Mouse (Mus musculus): ENCODE measurements around the gene Rps27. TPM values are rescaled to one million over a fixed set of nuclear protein-coding genes. Genes with fewer than 3 reads are reported as not detected.

The Rps27 gene
- total and polyA plus RNA-seq, 3 experiments: 231 to 5,028 (median 2,953) TPM

DNA sequence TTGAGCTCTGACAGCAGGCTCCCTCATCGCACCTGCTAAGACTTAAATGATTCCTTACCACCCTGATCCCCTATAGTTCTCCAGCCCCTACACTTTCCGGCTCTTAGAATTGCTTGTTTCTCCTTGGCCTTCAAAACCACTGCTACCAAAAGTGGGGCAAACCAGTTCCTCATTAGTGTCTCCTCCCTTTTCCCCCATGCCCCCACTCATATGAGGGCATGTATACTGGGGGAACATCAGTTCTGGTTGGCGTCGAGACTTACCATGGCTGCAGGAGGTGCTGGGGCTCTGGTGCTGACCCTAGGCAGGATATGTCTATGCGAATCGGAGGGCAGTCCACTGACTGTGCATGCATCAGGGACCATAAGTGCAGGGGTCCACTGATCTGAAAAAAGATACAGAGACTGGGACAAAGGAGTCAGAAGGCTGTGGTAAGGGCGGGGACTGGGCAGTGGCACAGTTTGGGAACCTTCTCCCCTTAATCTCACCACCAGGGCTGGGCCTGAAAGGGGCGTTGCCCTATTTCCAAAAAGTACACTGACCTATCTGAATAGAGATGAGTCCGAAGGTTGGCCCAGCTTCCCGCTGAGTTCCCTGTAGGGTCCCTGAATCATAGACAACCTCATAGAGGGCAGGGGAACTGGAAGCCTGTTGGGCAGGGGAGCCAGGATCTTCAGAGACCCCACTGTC lies 28.4 kb upstream of the Rps27 start:
- DNase-seq (ENCODE audit: low spot score): no peak
- H3K27me3 ChIP-seq (ENCODE audit: insufficient read depth, low read length): peaks cover 22% of the 10 kb centered on the region
- no peaks in the 10 kb centered on the region for H3K9me3 ChIP-seq (replicated peaks)
- no peak for ATAC-seq (ENCODE audit: extremely low read depth, insufficient number of reproducible peaks, low FRiP score, poor library complexity, severe bottlenecking)
- no peaks in the 10 kb centered on the region for H3K36me3 ChIP-seq (replicated peaks)
- TF ChIP-seq POLR2AphosphoS5 (IDR thresholded peaks at IDR 0.05; ENCODE audit: insufficient replicate concordance, low read depth, low read length) (no peak), GATA1 (IDR thresholded peaks at IDR 0.05; ENCODE audit: borderline replicate concordance, low read length) (no peak), TAL1 (conservative IDR thresholded peaks at IDR 0.05; ENCODE audit: low read depth, low read length) (no peak), GATA2 (IDR thresholded peaks at IDR 0.05; ENCODE audit: borderline replicate concordance, low read depth, low read length) (no peak), CTCF (IDR thresholded peaks at IDR 0.05; ENCODE audit: low read depth, low read length) (no peak)
- no peak overlapping the region for H3K4me3 ChIP-seq (ENCODE audit: low read depth, low read length)
- H3K4me1 ChIP-seq (ENCODE audit: insufficient read depth, low read depth, low read length): peaks cover 31% of the 10 kb centered on the region

DNA sequence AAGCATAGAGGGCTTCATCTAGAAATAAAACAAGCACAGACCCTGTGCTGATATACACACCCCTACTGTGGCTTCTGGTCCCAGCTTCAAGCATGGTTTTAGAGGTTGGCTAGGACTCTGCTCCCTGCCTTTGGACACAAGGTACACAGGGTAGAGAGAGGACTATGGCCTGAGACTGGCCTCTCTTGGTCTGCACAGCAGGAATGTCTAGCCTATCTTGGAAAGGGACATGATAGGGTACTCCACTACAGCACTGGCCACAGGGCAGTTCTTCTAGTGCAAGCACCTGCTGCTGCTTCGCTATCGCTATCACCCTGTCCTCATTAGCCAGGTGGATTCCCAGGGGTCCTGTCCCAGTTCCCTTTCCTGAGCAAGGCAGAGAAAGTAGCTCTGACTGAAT lies 27.8 kb upstream of the Rps27 start:
- ATAC-seq (ENCODE audit: extremely low read depth, insufficient number of reproducible peaks, low FRiP score, poor library complexity, severe bottlenecking): no peak
- no peak for TF ChIP-seq CTCF (IDR thresholded peaks at IDR 0.05; ENCODE audit: low read depth, low read length)
- no peak for TF ChIP-seq GATA2 (IDR thresholded peaks at IDR 0.05; ENCODE audit: borderline replicate concordance, low read depth, low read length)
- no peak for TF ChIP-seq GATA1 (IDR thresholded peaks at IDR 0.05; ENCODE audit: borderline replicate concordance, low read length)
- TF ChIP-seq POLR2AphosphoS5 (IDR thresholded peaks at IDR 0.05; ENCODE audit: insufficient replicate concordance, low read depth, low read length): no peak
- TF ChIP-seq TAL1 (conservative IDR thresholded peaks at IDR 0.05; ENCODE audit: low read depth, low read length): no peak
- Histone ChIP-seq H3K4me1 (ENCODE audit: insufficient read depth, low read depth, low read length) (peaks cover 26% of the 10 kb centered on the region), H3K36me3 (replicated peaks) (peaks cover 3% of the 10 kb centered on the region), H3K4me3 (ENCODE audit: low read depth, low read length) (no peak overlapping the region), H3K27me3 (ENCODE audit: insufficient read depth, low read length) (peaks cover 22% of the 10 kb centered on the region), H3K9me3 (replicated peaks) (no peaks in the 10 kb centered on the region)
- DNase-seq (ENCODE audit: low spot score): no peak

DNA sequence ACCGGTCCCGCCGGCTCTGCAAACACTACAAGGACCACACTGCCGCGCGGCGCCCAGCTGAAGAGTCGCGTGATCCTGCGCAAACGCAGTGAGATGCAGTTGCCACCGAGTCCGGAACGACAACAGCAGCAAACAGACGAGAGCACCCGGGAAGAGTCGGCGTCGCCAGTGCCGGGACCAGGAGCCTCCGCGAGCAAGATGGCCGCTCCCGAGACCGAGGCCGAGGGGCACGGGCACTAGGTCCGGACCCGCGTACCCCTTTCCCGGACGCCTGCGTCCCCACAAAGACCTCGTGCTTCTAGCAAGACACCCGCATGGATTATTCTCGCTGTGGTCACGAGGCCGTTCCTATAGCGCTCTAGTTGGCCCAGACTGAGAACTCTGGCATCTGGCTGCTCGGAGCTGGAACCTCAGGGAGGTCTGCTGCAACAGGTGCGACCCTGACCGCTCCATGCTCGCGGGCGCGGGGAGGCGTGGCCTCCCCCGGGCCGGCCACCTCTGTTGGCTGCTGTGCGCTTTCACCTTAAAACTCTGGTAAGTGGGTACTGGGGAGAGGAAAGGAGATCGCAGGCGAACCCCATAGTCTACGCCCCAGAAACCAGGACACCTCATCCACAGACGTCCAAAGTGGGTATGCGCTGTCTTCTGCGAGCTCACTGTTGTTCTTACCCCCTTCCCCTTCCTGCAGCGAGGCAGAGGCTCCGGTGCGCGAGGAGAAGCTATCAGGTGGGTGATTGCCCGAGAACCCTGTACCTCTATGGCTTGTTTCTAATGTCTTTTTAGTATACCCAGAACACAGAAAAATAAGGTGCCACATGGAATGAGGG lies 18.3 kb upstream of the Rps27 start, which contains the start of gene Jtb:
Jtb (plus strand) TSS at position 91 of the 827 bp plus-strand sequence.
- H3K27me3 ChIP-seq (ENCODE audit: insufficient read depth, low read length): no peaks in the 10 kb centered on the region
- H3K4me3 ChIP-seq (ENCODE audit: low read depth, low read length): peak within 1 kb of the TSS; percentile 84
- H3K4me1 ChIP-seq (ENCODE audit: insufficient read depth, low read depth, low read length): peaks cover 16% of the 10 kb centered on the region
- peak; percentile 86 for DNase-seq (ENCODE audit: low spot score)
- ATAC-seq (ENCODE audit: extremely low read depth, insufficient number of reproducible peaks, low FRiP score, poor library complexity, severe bottlenecking): peak; percentile 95
- TF ChIP-seq POLR2AphosphoS5 (IDR thresholded peaks at IDR 0.05; ENCODE audit: insufficient replicate concordance, low read depth, low read length): no peak
- TF ChIP-seq GATA1 (IDR thresholded peaks at IDR 0.05; ENCODE audit: borderline replicate concordance, low read length): no peak
- TF ChIP-seq GATA2 (IDR thresholded peaks at IDR 0.05; ENCODE audit: borderline replicate concordance, low read depth, low read length): no peak
- no peak for TF ChIP-seq CTCF (IDR thresholded peaks at IDR 0.05; ENCODE audit: low read depth, low read length)
- TF ChIP-seq TAL1 (conservative IDR thresholded peaks at IDR 0.05; ENCODE audit: low read depth, low read length): no peak
- peaks cover 31% of the 10 kb centered on the region for H3K36me3 ChIP-seq (replicated peaks)
- peaks cover 4% of the 10 kb centered on the region; the same call in 1 of the 2 replicates for H3K9me3 ChIP-seq (replicated peaks)

DNA sequence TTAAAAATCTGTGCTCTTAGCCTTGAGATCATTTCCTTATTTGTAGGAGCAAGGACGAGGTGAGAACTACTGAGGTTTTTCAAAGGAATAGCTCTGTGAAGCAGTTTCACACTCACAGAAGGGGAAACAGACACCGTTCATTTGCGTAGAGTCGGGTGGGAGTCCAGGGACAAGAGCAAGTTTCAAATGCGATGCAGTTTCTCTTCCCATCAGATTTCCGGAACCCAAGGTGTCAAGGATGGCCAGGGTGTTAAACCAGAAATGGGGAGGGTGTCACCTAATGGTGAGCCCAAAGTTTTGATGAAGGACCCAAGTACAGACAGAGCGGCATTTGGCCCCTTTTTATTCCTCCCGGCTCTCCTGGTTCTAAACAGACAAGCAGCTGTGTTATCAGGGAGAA lies 17.6 kb upstream of the Rps27 start:
- peaks cover 16% of the 10 kb centered on the region for H3K4me1 ChIP-seq (ENCODE audit: insufficient read depth, low read depth, low read length)
- ATAC-seq (ENCODE audit: extremely low read depth, insufficient number of reproducible peaks, low FRiP score, poor library complexity, severe bottlenecking) (no peak), DNase-seq (ENCODE audit: low spot score) (no peak)
- peaks cover 4% of the 10 kb centered on the region; the same call in 1 of the 2 replicates for H3K9me3 ChIP-seq (replicated peaks)
- TF ChIP-seq GATA1 (IDR thresholded peaks at IDR 0.05; ENCODE audit: borderline replicate concordance, low read length) (no peak), POLR2AphosphoS5 (IDR thresholded peaks at IDR 0.05; ENCODE audit: insufficient replicate concordance, low read depth, low read length) (no peak), CTCF (IDR thresholded peaks at IDR 0.05; ENCODE audit: low read depth, low read length) (no peak), TAL1 (conservative IDR thresholded peaks at IDR 0.05; ENCODE audit: low read depth, low read length) (no peak), GATA2 (IDR thresholded peaks at IDR 0.05; ENCODE audit: borderline replicate concordance, low read depth, low read length) (no peak)
- peaks cover 26% of the 10 kb centered on the region for H3K36me3 ChIP-seq (replicated peaks)
- peak overlapping the region; percentile 84 for H3K4me3 ChIP-seq (ENCODE audit: low read depth, low read length)
- no peaks in the 10 kb centered on the region for H3K27me3 ChIP-seq (ENCODE audit: insufficient read depth, low read length)

DNA sequence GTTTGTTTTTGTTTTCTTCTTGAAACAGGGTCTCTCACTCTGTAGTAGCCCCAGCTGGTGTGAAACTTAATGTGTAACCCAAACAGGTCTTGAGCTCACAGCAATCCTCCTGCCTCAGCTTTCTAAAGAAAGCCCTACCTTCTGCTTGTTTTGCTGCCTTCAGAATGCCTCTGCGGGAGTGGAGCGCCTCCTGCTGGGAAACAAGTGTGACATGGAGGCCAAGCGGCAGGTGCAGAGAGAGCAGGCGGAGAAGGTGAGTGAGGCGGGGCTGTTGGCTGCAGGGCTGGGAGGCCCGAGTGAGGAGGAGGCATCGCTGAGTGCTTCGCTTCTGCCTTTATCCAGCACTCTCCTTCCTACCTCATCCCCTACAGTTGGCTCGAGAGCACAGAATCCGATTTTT lies 10.9 kb upstream of the Rps27 start:
- no peak for ATAC-seq (ENCODE audit: extremely low read depth, insufficient number of reproducible peaks, low FRiP score, poor library complexity, severe bottlenecking)
- Histone ChIP-seq H3K4me1 (ENCODE audit: insufficient read depth, low read depth, low read length) (peaks cover 32% of the 10 kb centered on the region), H3K4me3 (ENCODE audit: low read depth, low read length) (no peak overlapping the region), H3K27me3 (ENCODE audit: insufficient read depth, low read length) (peaks cover 14% of the 10 kb centered on the region), H3K9me3 (replicated peaks) (peaks cover 4% of the 10 kb centered on the region; the same call in 1 of the 2 replicates), H3K36me3 (replicated peaks) (no peaks in the 10 kb centered on the region)
- DNase-seq (ENCODE audit: low spot score): no peak
- TF ChIP-seq GATA2 (IDR thresholded peaks at IDR 0.05; ENCODE audit: borderline replicate concordance, low read depth, low read length) (no peak), TAL1 (conservative IDR thresholded peaks at IDR 0.05; ENCODE audit: low read depth, low read length) (no peak), CTCF (IDR thresholded peaks at IDR 0.05; ENCODE audit: low read depth, low read length) (no peak), GATA1 (IDR thresholded peaks at IDR 0.05; ENCODE audit: borderline replicate concordance, low read length) (no peak), POLR2AphosphoS5 (IDR thresholded peaks at IDR 0.05; ENCODE audit: insufficient replicate concordance, low read depth, low read length) (no peak)

DNA sequence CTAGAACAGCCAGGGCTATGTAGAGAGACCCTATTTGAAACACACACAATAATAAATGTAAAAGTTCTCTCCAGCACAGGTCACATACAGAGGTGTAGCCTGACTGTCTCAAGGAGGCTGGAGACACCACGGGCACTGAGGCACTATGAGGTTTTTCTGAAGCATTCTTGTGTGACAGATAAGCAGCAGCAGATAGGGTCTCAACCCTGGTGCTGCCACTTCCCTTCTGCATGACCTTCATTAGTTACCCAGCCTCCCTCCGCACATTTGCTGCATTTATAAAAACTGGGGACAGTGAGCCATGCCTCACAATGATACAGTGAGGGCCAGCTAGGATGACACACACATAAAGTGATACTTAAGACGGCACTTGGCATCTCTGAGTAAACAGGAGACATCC lies 9.5 kb upstream of the Rps27 start:
- Histone ChIP-seq H3K4me3 (ENCODE audit: low read depth, low read length) (no peak overlapping the region), H3K9me3 (replicated peaks) (no peaks in the 10 kb centered on the region), H3K27me3 (ENCODE audit: insufficient read depth, low read length) (peaks cover 20% of the 10 kb centered on the region), H3K4me1 (ENCODE audit: insufficient read depth, low read depth, low read length) (peaks cover 32% of the 10 kb centered on the region), H3K36me3 (replicated peaks) (no peaks in the 10 kb centered on the region)
- TF ChIP-seq GATA1 (IDR thresholded peaks at IDR 0.05; ENCODE audit: borderline replicate concordance, low read length) (no peak), POLR2AphosphoS5 (IDR thresholded peaks at IDR 0.05; ENCODE audit: insufficient replicate concordance, low read depth, low read length) (no peak), CTCF (IDR thresholded peaks at IDR 0.05; ENCODE audit: low read depth, low read length) (no peak), TAL1 (conservative IDR thresholded peaks at IDR 0.05; ENCODE audit: low read depth, low read length) (no peak), GATA2 (IDR thresholded peaks at IDR 0.05; ENCODE audit: borderline replicate concordance, low read depth, low read length) (no peak)
- ATAC-seq (ENCODE audit: extremely low read depth, insufficient number of reproducible peaks, low FRiP score, poor library complexity, severe bottlenecking) (no peak), DNase-seq (ENCODE audit: low spot score) (no peak)

Data from G1E (cell line).